14 mouse cellular contexts compared by ENCODE assay signal in the genomic region with DNA sequence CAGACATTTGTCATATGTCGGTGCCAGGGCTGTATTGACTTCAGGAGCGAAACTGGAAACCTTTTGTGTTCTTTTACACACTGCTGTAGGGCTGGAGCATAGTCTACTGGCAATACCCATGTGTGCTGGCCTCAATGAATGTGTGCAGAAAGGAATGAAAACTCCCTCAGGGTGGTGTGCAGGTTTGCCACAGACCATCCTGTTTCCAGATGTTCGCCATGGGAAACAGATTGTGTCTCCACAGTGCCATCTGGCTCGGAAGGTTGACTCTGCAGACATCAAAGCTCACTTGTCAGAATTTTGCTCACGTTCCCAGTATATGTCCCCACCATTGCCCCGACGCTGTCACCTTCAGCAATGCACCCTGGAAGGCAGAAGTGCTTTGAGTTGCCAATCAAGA. TPM values are rescaled to one million over a fixed set of nuclear protein-coding genes. Genes with fewer than 3 reads are reported as not detected.
A peak's percentile ranks its signal among the peaks of the same experiment; 100 is the strongest.
DNase-seq lines count a peak whose midpoint lies in the region; ATAC-seq and TF ChIP-seq lines count a peak whose summit lies in the region.
"Had no signal": no experiment of that assay in that cellular context is flagged by ENCODE, and none has a peak within 500 bp of the region (broad histone marks: within the 10 kb centered on the region; RNA-seq: fewer than 3 reads in every experiment).

No protein-coding gene starts in this region.

- H3K4me3 ChIP-seq in forebrain, postnatal 0 days (ENCODE audit: low read depth, low read length), result no peak overlapping the region

- ATAC-seq in forebrain, postnatal 0 days, result peak; percentile 76

- H3K9me3 ChIP-seq in forebrain, postnatal 0 days (ENCODE audit: low read length), result no peaks in the 10 kb centered on the region

- no peak for TF ChIP-seq CTCF in forebrain, postnatal 0 days (IDR thresholded peaks at IDR 0.05; ENCODE audit: low read depth)

- intact Hi-C loops in heart, postnatal 36 days (cut with DNase I), result no loop called here

- 50% methylated on average over 7 of the region's 7 CpGs for WGBS in forebrain, postnatal 0 days

- no peaks in the 10 kb centered on the region for H3K4me1 ChIP-seq in forebrain, postnatal 0 days (ENCODE audit: insufficient read depth)

- H3K4me2 ChIP-seq in forebrain, postnatal 0 days (ENCODE audit: low read depth), result no peak overlapping the region

- DNase-seq in heart, postnatal 36 days, result peak; percentile 5 to 9
- DNase-seq in heart, postnatal 4 days, result no peak
- DNase-seq in embryo, embryonic 10.5 days (ENCODE audit: low spot score), result peak; percentile 55
- DNase-seq in forebrain, postnatal 0 days, result peak; percentile 42
- DNase-seq in neural tube, embryonic 10.5 days (ENCODE audit: extremely low spot score, low spot score), result peak; percentile 38
- no peak for DNase-seq in adrenal gland, adult (ENCODE audit: inconsistent age in 2 of 2, low spot score in 1 of 2)
- DNase-seq in kidney, postnatal 4 days, result no peak
- DNase-seq: adrenal gland, adult 8-10 months; heart, postnatal 10 days; kidney, adult 2 months; right cerebral cortex, postnatal 25 days; thymus, postnatal 25 days had no signal

- H3K9ac ChIP-seq in forebrain, postnatal 0 days, result no peak overlapping the region
- H3K9ac ChIP-seq: liver, embryonic 14.5 days had no signal

- H3K27me3 ChIP-seq in forebrain, postnatal 0 days (ENCODE audit: insufficient read depth, low read length), result no peaks in the 10 kb centered on the region; the same call in 1 of the 2 replicates
- H3K27me3 ChIP-seq: CH12.LX had no signal

- H3K36me3 ChIP-seq in forebrain, postnatal 0 days (ENCODE audit: insufficient read depth), result no peaks in the 10 kb centered on the region

- no peak overlapping the region for H3K27ac ChIP-seq in forebrain, postnatal 0 days (ENCODE audit: low read depth, low read length)
- H3K27ac ChIP-seq: liver, embryonic 14.5 days had no signal

RNA-seq across cellular contexts. Expression of gene Cdkn2aip, which starts 23.4 kb away (rescaled TPM):
- 1 to 10 TPM; 9.8 TPM for total RNA-seq in heart, postnatal 36 days (2021)
- total RNA-seq in heart, postnatal 4 days (2021), result 10 to 100 TPM in 1 of 2 experiments, 1 to 10 TPM in 1; 9.4 to 12.0 TPM
- total RNA-seq in forebrain, postnatal 0 days (2014; rRNA removed), result 29.5 and 31.1 TPM in 2 replicates
- polyA plus RNA-seq in forebrain, postnatal 0 days (2015; fragmentation: Nextera tagmentation; extraction: Ambion mirVana), result 24.0 and 24.4 TPM in 2 replicates

Comparison
In these comparisons a context has a peak if more than half of its experiments do, and no peak if none do; other contexts are left out.
1. DNase-seq: peak in heart, postnatal 36 days (2 of 2), embryo, embryonic 10.5 days (single experiment), forebrain, postnatal 0 days (single experiment) and neural tube, embryonic 10.5 days (single experiment); none in heart, postnatal 4 days (single experiment), adrenal gland, adult (0 of 2) and kidney, postnatal 4 days (0 of 2).